Mouse (Mus musculus): Measurements from ENCODE around the gene Gm28635. TPM values are rescaled to one million over a fixed set of nuclear protein-coding genes. Genes with fewer than 3 reads are reported as not detected.

Gene Gm28635
- not detected in 2 replicates for polyA plus RNA-seq (2015; fragmentation: Nextera tagmentation; extraction: Ambion mirVana)

DNA sequence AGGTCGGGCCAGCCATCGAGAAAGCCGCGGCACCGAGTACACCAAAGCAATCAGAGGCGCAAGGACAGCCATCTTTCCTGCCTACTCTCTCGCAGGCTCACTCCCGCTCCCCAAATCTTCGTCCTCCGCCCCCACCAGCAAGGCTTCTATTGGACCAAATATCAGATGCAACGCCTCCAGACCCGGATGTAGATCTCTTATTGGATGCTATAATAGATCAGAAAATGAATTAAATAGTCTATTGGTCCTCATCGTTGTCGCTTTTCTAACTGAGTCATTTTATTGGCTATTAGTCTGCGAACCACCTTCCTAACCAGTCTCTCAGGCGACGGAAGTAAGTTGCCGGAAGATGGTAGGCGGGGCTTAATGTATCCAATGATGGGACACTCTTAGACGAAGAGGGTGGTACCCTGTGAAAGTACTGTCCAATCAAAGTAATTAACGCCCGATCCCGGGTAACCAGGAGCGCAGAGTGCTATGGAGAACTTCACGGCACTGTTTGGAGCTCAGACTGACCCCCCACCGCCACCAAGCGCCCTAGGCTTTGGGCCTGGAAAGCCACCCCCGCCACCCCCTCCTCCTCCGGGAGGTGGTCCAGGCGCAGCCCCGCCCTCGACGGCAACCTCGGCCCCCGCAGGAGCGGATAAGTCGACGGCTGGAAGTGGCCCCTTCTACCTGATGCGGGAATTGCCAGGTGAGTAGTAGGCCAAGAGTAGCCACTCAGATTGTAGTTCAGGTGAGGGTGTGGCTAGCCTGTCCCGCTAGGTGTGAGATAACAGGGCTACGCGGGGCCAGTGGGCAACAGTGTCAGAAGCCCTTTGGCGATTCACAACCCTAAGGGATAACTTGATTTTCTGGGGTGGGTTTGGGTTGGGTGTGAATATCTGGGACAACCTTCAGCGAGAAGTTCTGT, at the start of gene Gm28635, which contains the start of gene Med19:
Gene Gm28635, minus strand, starts transcription at position 74 of the 913 bp plus-strand sequence.
Gene Med19, plus strand, starts transcription at position 435 of the 913 bp plus-strand sequence.
- peak within 1 kb of the TSS; percentile 86 for H3K4me2 ChIP-seq
- peak within 1 kb of the TSS; percentile 77 for H3K27ac ChIP-seq (replicated peaks)
- H3K9ac ChIP-seq: peak within 1 kb of the TSS; percentile 97
- H3K36me3 ChIP-seq: peaks cover 41% of the 10 kb centered on the region
- peaks cover 31% of the 10 kb centered on the region for H3K4me1 ChIP-seq
- no peaks in the 10 kb centered on the region for H3K9me3 ChIP-seq
- H3K4me3 ChIP-seq: peak within 1 kb of the TSS; percentile 99
- peak; percentile 99 for ATAC-seq (ENCODE audit: extremely low read depth, insufficient number of reproducible peaks, low FRiP score, low TSS enrichment)
- WGBS: under 1% methylated on average over 44 of the region's 44 CpGs
- H3K27me3 ChIP-seq (replicated peaks): no peaks in the 10 kb centered on the region

DNA sequence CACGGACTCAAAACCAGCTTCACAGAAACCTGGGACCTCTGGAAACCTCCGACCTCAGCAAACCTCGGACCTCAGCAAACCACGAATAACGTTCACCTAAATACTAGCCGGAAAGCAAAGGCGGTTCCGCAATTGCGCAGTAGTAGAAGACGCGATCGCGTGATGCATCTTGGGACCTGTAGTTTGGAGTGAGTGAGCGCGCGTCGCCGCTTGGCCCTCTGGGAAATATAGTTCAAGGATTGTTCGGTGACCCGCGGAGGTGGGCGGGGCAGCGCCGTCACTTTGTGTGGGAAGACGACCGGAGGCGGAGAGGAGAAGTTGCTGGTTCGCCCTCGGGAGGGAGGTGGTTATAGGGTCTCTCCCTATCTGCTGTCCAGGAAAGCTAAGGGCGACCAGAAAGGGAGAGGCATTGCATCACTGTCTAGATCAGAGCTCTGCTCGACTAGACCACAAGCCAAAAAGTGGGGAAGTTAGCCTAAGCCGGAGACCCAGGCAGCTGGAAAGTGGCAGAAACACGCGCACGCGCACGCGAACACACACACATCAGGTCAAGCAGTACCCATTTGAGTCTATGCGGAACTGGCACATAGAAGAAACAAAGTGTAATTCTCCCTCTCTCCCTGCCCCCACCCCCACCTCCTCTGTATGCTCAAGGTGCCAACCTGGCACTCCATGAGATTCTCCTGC, 49.5 kb upstream of the Gm28635 start, which contains the start of gene Clp1:
Gene Clp1, minus strand, starts transcription at position 179 of the 687 bp plus-strand sequence.
- ATAC-seq (ENCODE audit: extremely low read depth, insufficient number of reproducible peaks, low FRiP score, low TSS enrichment): peak; percentile 97

GRCm38 (mm10) chr2:84726716-84727115, 48.9 kb upstream of the Gm28635 start:
- peaks cover 24% of the 10 kb centered on the region for H3K4me1 ChIP-seq
- no peaks in the 10 kb centered on the region for H3K9me3 ChIP-seq
- peak overlapping the region; percentile 86 for H3K4me2 ChIP-seq
- peak overlapping the region; percentile 72 for H3K4me3 ChIP-seq
- H3K27me3 ChIP-seq (replicated peaks): no peaks in the 10 kb centered on the region
- WGBS: 3% methylated on average over 9 of the region's 9 CpGs
- H3K27ac ChIP-seq (replicated peaks): peak overlapping the region; percentile 55; the same call in 1 of the 2 replicates
- no peak for ATAC-seq (ENCODE audit: extremely low read depth, insufficient number of reproducible peaks, low FRiP score, low TSS enrichment)
- H3K36me3 ChIP-seq: peaks cover 36% of the 10 kb centered on the region
- H3K9ac ChIP-seq: peak overlapping the region; percentile 86

More for the DNA sequence above, 49.5 kb upstream of the Gm28635 start, which contains the start of gene Clp1:
- Histone ChIP-seq H3K27ac (replicated peaks) (peak within 1 kb of the TSS; percentile 88), H3K36me3 (peaks cover 30% of the 10 kb centered on the region), H3K4me2 (peak within 1 kb of the TSS; percentile 86), H3K9me3 (no peaks in the 10 kb centered on the region), H3K9ac (peak within 1 kb of the TSS; percentile 86), H3K27me3 (replicated peaks) (no peaks in the 10 kb centered on the region), H3K4me1 (peaks cover 24% of the 10 kb centered on the region), H3K4me3 (peak within 1 kb of the TSS; percentile 72)
- under 1% methylated on average over 39 of the region's 39 CpGs for WGBS

GRCm38 (mm10) chr2:84725770-84726169, 47.9 kb upstream of the Gm28635 start:
- Histone ChIP-seq H3K36me3 (peaks cover 45% of the 10 kb centered on the region), H3K4me2 (peak overlapping the region; percentile 86), H3K9ac (0 out of 2 replicates have a peak overlapping the region, but pooled peaks have one; percentile 86), H3K4me1 (peaks cover 24% of the 10 kb centered on the region), H3K27me3 (replicated peaks) (no peaks in the 10 kb centered on the region), H3K4me3 (peak overlapping the region; percentile 72), H3K27ac (replicated peaks) (no peak overlapping the region), H3K9me3 (no peaks in the 10 kb centered on the region)
- WGBS: 87% methylated on average over 10 of the region's 10 CpGs
- no peak for ATAC-seq (ENCODE audit: extremely low read depth, insufficient number of reproducible peaks, low FRiP score, low TSS enrichment)

- Histone ChIP-seq H3K27me3 (replicated peaks) (no peaks in the 10 kb centered on the region), H3K9ac (no peak overlapping the region), H3K4me1 (peaks cover 24% of the 10 kb centered on the region), H3K36me3 (peaks cover 45% of the 10 kb centered on the region), H3K9me3 (no peaks in the 10 kb centered on the region), H3K4me3 (no peak overlapping the region), H3K27ac (replicated peaks) (no peak overlapping the region), H3K4me2 (no peak overlapping the region)
- ATAC-seq (ENCODE audit: extremely low read depth, insufficient number of reproducible peaks, low FRiP score, low TSS enrichment): no peak
- 94% methylated on average over 14 of the region's 14 CpGs for WGBS
Observed at GRCm38 (mm10) chr2:84723856-84724255, 46.0 kb upstream of the Gm28635 start.

DNA sequence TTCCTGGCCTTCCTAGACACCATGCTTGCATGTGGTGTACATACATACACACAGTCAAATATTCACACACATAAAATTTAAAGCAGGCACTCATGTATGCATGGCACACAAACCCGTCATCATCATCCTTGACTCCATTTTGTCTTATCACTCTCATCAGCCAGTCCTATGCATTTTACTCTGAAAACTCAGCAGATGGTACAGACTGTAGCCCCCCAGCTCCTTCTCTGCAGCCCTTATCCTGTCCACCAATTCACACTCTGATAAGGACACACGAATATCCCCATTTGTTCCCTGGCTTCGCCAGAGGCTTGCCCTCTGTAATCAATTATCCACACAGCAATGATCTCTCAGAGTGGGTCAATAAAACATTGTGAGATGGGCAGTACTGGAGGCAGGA, 43.3 kb upstream of the Gm28635 start:
- WGBS: 63% methylated on average over 3 of the region's 3 CpGs
- H3K36me3 ChIP-seq: peaks cover 45% of the 10 kb centered on the region

GRCm38 (mm10) chr2:84720718-84721117, 42.9 kb upstream of the Gm28635 start:
- H3K36me3 ChIP-seq: peaks cover 43% of the 10 kb centered on the region
- 90% methylated on average over 2 of the region's 2 CpGs for WGBS
- no peak overlapping the region for H3K4me3 ChIP-seq
- no peak overlapping the region for H3K9ac ChIP-seq
- H3K4me1 ChIP-seq: peaks cover 27% of the 10 kb centered on the region
- no peak overlapping the region for H3K4me2 ChIP-seq
- H3K9me3 ChIP-seq: no peaks in the 10 kb centered on the region
- no peak overlapping the region for H3K27ac ChIP-seq (replicated peaks)
- ATAC-seq (ENCODE audit: extremely low read depth, insufficient number of reproducible peaks, low FRiP score, low TSS enrichment): no peak
- no peaks in the 10 kb centered on the region for H3K27me3 ChIP-seq (replicated peaks)

More for the DNA sequence above, 43.3 kb upstream of the Gm28635 start:
- ATAC-seq (ENCODE audit: extremely low read depth, insufficient number of reproducible peaks, low FRiP score, low TSS enrichment): no peak
- Histone ChIP-seq H3K27ac (replicated peaks) (no peak overlapping the region), H3K4me3 (no peak overlapping the region), H3K9me3 (no peaks in the 10 kb centered on the region), H3K27me3 (replicated peaks) (no peaks in the 10 kb centered on the region), H3K4me2 (no peak overlapping the region), H3K9ac (no peak overlapping the region), H3K4me1 (peaks cover 31% of the 10 kb centered on the region)

- Histone ChIP-seq H3K9ac (no peak overlapping the region), H3K4me2 (no peak overlapping the region; the same call in 1 of the 2 replicates), H3K4me1 (peaks cover 29% of the 10 kb centered on the region), H3K9me3 (no peaks in the 10 kb centered on the region), H3K36me3 (peaks cover 14% of the 10 kb centered on the region), H3K27me3 (replicated peaks) (no peaks in the 10 kb centered on the region), H3K4me3 (no peak overlapping the region), H3K27ac (replicated peaks) (no peak overlapping the region)
- no peak for ATAC-seq (ENCODE audit: extremely low read depth, insufficient number of reproducible peaks, low FRiP score, low TSS enrichment)
- WGBS: 87% methylated on average over 4 of the region's 4 CpGs
Observed at GRCm38 (mm10) chr2:84717357-84717756, 39.5 kb upstream of the Gm28635 start.

DNA sequence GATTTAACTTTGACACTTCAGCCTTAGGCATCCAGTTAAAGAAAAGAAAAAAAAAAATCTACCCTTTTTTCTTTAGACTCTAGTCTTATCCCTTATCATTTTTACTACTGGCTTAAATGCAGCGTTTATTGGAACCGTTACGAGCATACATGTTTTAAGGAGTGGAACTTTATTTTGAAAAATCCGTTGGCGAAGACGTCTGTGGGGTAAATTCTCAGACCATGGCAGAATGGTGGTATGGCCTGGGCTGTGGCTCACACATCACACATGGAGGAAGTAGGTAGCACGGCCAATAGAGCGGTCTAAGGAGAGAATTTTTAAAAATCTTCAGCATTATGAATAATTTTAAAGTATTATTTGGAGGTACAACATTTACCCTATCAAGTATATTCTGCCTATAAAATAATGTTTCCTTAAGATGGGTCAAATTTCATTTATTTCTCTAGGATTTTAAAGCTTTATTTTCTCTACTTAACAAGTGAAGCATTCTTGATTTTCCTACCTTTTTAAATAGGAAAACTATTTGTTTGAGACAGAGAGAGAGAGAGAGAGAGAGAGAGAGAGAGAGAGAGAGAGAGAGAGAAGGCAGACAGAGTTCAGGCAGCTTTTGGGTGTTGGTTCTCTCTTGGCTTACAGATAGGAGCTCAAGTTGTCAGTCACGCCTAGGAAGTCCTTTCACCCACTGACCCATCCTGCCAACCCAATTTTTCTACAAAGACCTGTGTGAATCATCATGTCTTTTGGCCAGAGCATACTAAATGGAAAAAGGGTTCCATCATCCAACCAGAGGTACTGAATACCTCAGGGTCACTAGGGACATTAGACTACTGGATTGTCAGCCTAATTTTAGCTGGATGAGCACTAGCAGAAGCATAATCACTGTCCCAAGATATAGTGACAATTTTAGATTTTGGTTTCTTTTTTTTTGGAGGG, 38.8 kb upstream of the Gm28635 start:
- Histone ChIP-seq H3K36me3 (peaks cover 8% of the 10 kb centered on the region; the same call in 1 of the 2 replicates), H3K4me1 (peaks cover 32% of the 10 kb centered on the region), H3K27me3 (replicated peaks) (no peaks in the 10 kb centered on the region), H3K4me2 (peak overlapping the region; percentile 82), H3K4me3 (peak overlapping the region; percentile 99), H3K9ac (peak overlapping the region; percentile 85), H3K27ac (replicated peaks) (peak overlapping the region; percentile 99), H3K9me3 (no peaks in the 10 kb centered on the region)
- 23% methylated on average over 9 of the region's 9 CpGs for WGBS
- ATAC-seq (ENCODE audit: extremely low read depth, insufficient number of reproducible peaks, low FRiP score, low TSS enrichment): no peak

GRCm38 (mm10) chr2:84715562-84716361, 37.9 kb upstream of the Gm28635 start:
- Histone ChIP-seq H3K9ac (peak overlapping the region; percentile 85), H3K4me2 (peak overlapping the region; percentile 82), H3K27ac (replicated peaks) (peak overlapping the region; percentile 99), H3K4me1 (peaks cover 32% of the 10 kb centered on the region), H3K36me3 (peaks cover 6% of the 10 kb centered on the region), H3K27me3 (replicated peaks) (no peaks in the 10 kb centered on the region), H3K4me3 (peak overlapping the region; percentile 99), H3K9me3 (no peaks in the 10 kb centered on the region)
- under 1% methylated on average over 33 of the region's 33 CpGs for WGBS
- peak; percentile 82 for ATAC-seq (ENCODE audit: extremely low read depth, insufficient number of reproducible peaks, low FRiP score, low TSS enrichment)
